7 mouse cellular contexts compared by ENCODE assay signal in genomic region chr8:4493686-4494440, GRCm38 (mm10). TPM values are rescaled to one million over a fixed set of nuclear protein-coding genes. Genes with fewer than 3 reads are reported as not detected.
A peak's percentile ranks its signal among the peaks of the same experiment; 100 is the strongest.
DNase-seq lines count a peak whose midpoint lies in the region; ATAC-seq lines count a peak whose summit lies in the region.

No protein-coding gene starts in this region.

- whole genome bisulfite sequencing in macrophage (ENCODE audit: missing documents) = 19% methylated on average over 21 of the region's 21 CpGs

- ATAC-seq in activated CD4-positive, CD25-positive, alpha-beta regulatory T cell, adult 4 months = peak; percentile 51

- no peaks in the 10 kb centered on the region for H3K79me2 ChIP-seq in macrophage (ENCODE audit: inconsistent target)

- no peak overlapping the region for H3K27ac ChIP-seq in macrophage

- DNase-seq in cerebellum, postnatal 10 days = peak; percentile 76 to 77
- peak; percentile 36 for DNase-seq in gastrocnemius, postnatal 10 days
- DNase-seq in induced T-regulatory cell, adult 2 months (ENCODE audit: low read depth) = peak; percentile 63
- peak; percentile 14 to 76 for DNase-seq in left cerebral cortex, adult 9 months (ENCODE audit: low spot score in 2 of 2)
- DNase-seq in right cerebral cortex, postnatal 4 days = peak; percentile 61

- H3K4me3 ChIP-seq in macrophage (ENCODE audit: inconsistent target) = peak overlapping the region; percentile 28

- H3K36me3 ChIP-seq in macrophage (ENCODE audit: inconsistent target) = no peaks in the 10 kb centered on the region

RNA-seq across cellular contexts. Expression of gene Cers4, which starts 1.0 kb away (rescaled TPM):
- 10 to 100 TPM; 72.9 to 87.0 TPM for polyA plus RNA-seq in activated CD4-positive, CD25-positive, alpha-beta regulatory T cell, adult 4 months (2017; shearing (Covaris generic))
- 10 to 100 TPM in 1 of 2 experiments, 1 to 10 TPM in 1; 9.7 to 11.5 TPM for total RNA-seq in gastrocnemius, postnatal 10 days (2021)
- 1 to 10 TPM in 11 of 26 experiments, under 1 TPM in 14, not detected in 1; 0.19 to 3.1 (median 0.64) TPM for total RNA-seq in macrophage (2018; cell fraction: chromatin; rRNA removed)
- total RNA-seq in macrophage (2018; cell fraction: cytosol; rRNA removed) = under 1 TPM in 25 of 26 experiments, not detected in 1; 0.13 to 0.91 (median 0.31) TPM
- 1 to 10 TPM in 6 of 26 experiments, under 1 TPM in 18, not detected in 2; 0.13 to 2.4 (median 0.49) TPM for total RNA-seq in macrophage (2018; cell fraction: nucleus; rRNA removed)
- polyA plus RNA-seq in macrophage (2018) = 0.17 to 1.8 TPM (median 0.42 TPM) in 3 replicates

Comparison
In these comparisons a context has a peak if more than half of its experiments do, and no peak if none do; other contexts are left out.
1. RNA of gene Cers4, which starts 1.0 kb away (polyA plus RNA-seq): 72.9 to 87.0 TPM in activated CD4-positive, CD25-positive, alpha-beta regulatory T cell, adult 4 months; 0.17 to 1.8 TPM in macrophage; every median in the first group is over 10 times any median in the second.
2. Peak in every context shown above with its lines, with median percentiles within 50 percentile points of each other: DNase-seq.